Mouse (Mus musculus) testis, adult 2 months (tissue): ENCODE measurements around the gene Slc6a3.

ENCODE experiments used
- CTCF ChIP-seq: fragments of 200-500 bp; IDR thresholded peaks from 2 replicates; pipeline ENCODE4 v1.5.1; 2012; ENCODE audit warnings: low read depth, mild to moderate bottlenecking, inconsistent platforms, low read length, moderate library complexity; ENCODE audit not compliant: control insufficient read depth, insufficient read depth, insufficient replicate concordance
- POLR2A ChIP-seq: fragments of 200-500 bp; IDR thresholded peaks from 2 replicates; pipeline ENCODE4 v1.6.1; 2012; ENCODE audit warnings: low read depth, mild to moderate bottlenecking, inconsistent platforms, low read length, moderate library complexity; ENCODE audit not compliant: control insufficient read depth

DNA sequence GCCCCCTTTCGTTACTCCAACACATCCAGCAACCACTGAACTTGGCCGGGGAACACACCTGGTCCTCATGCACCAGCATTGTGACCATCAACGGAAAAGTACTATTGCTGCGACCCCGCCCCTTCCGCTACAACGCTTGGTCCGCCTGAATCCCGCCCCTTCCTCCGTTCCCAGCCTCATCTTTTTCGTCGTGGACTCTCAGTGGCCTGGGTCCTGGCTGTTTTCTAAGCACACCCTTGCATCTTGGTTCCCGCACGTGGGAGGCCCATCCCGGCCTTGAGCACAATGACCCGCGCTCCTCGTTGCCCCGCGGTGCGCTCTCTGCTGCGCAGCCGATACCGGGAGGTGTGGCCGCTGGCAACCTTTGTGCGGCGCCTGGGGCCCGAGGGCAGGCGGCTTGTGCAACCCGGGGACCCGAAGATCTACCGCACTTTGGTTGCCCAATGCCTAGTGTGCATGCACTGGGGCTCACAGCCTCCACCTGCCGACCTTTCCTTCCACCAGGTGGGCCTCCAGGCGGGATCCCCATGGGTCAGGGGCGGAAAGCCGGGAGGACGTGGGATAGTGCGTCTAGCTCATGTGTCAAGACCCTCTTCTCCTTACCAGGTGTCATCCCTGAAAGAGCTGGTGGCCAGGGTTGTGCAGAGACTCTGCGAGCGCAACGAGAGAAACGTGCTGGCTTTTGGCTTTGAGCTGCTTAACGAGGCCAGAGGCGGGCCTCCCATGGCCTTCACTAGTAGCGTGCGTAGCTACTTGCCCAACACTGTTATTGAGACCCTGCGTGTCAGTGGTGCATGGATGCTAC lies 90.4 kb downstream of the Slc6a3 start, which contains the start of gene Tert:
- no peak for TF ChIP-seq CTCF
- peak; percentile 46; the same call in 1 of the 2 replicates for TF ChIP-seq POLR2A
